Comparison of ENCODE assay signal across 8 mouse cellular contexts in the genomic region with DNA sequence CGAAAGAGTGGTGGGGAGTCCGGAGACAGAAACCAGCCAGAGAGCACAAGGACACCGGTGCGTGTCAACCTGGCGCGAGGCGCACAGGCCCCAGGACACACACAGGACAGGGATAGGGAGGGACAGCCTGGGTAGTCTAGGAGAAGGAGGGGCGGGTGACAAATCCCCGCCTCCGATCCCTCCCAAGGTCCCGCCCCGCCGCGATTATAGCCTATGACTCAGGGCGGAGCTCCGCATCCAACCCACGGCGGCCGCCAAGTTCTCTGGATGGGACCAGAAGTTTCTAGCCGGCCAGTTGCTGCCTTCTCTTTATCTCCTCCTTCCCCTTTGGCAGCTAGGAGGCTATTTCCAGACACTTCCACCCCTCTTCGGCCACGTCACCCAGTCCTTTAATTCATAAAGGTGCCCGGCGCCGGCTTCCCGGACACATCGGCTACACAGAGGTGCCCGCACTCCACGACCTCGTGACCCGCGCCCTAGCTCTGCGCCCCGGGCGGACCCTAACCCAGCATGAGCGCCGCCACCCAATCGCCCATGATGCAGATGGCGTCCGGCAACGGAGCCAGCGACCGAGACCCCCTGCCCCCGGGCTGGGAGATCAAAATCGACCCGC. TPM values are rescaled to one million over a fixed set of nuclear protein-coding genes. Genes with fewer than 3 reads are reported as not detected.
DNase-seq lines count a peak whose midpoint lies in the region; ATAC-seq and TF ChIP-seq lines count a peak whose summit lies in the region.

A gene (plus strand): TSS at position 268 of the 613 bp plus-strand sequence.

- H3K4me2 ChIP-seq in forebrain, embryonic 13.5 days = peak within 1 kb of the TSS; percentile 80
- H3K4me2 ChIP-seq in lung, embryonic 15.5 days = peak within 1 kb of the TSS; percentile 88

- DNase-seq in ES-E14 (ENCODE audit: low read depth, low spot score) = peak; percentile 86
- DNase-seq in heart, postnatal 10 days = peak; percentile 99
- peak; percentile 84 for DNase-seq in large intestine, adult 2 months (ENCODE audit: low read depth, low spot score)
- DNase-seq in thymus, postnatal 0 days (ENCODE audit: low spot score) = peak; percentile 53

- in situ Hi-C loops in ES-E14 (cut with MboI; ENCODE audit: low sequenced_read_pairs in 2 of 2, unreplicated experiment in 2 of 2) = no loop called here

- H3K27me3 ChIP-seq in forebrain, embryonic 13.5 days = peaks cover 26% of the 10 kb centered on the region
- no peaks in the 10 kb centered on the region for H3K27me3 ChIP-seq in lung, embryonic 15.5 days

- ATAC-seq in cerebellum, adult (ENCODE audit: insufficient number of reproducible peaks, low FRiP score, low TSS enrichment) = peak; percentile 70; the same call in 1 of the 2 replicates
- ATAC-seq in forebrain, embryonic 13.5 days = peak; percentile 85
- ATAC-seq in lung, embryonic 15.5 days (ENCODE audit: borderline replicate concordance, extremely low read depth, low FRiP score, low TSS enrichment) = peak; percentile 97

- H3K4me3 ChIP-seq in ES-E14 (ENCODE audit: insufficient read depth in 1 of 2, low read depth in 1 of 2, low read length in 2 of 2, poor library complexity in 1 of 2, severe bottlenecking in 1 of 2) = peak within 1 kb of the TSS; percentile 77 to 88
- H3K4me3 ChIP-seq in forebrain, embryonic 13.5 days = peak within 1 kb of the TSS; percentile 45
- peak within 1 kb of the TSS; percentile 66 for H3K4me3 ChIP-seq in lung, embryonic 15.5 days
- peak within 1 kb of the TSS; percentile 45 for H3K4me3 ChIP-seq in olfactory bulb, adult 2 months (ENCODE audit: insufficient read depth, low read depth, low read length)

- H3K36me3 ChIP-seq in ES-E14 (ENCODE audit: control insufficient read depth, insufficient read depth, low read length, poor library complexity, severe bottlenecking) = no peaks in the 10 kb centered on the region
- no peaks in the 10 kb centered on the region for H3K36me3 ChIP-seq in forebrain, embryonic 13.5 days (ENCODE audit: poor library complexity, severe bottlenecking)
- H3K36me3 ChIP-seq in lung, embryonic 15.5 days = no peaks in the 10 kb centered on the region

- intact Hi-C loops in heart, postnatal 10 days (cut with DNase I) = loop anchor here (5.0 kb wide), 1 partner anchor 89 kb away; a partner anchor contains a TSS

- peak within 1 kb of the TSS; percentile 26; the same call in 1 of the 2 replicates for H3K27ac ChIP-seq in ES-E14 (ENCODE audit: insufficient read depth, low read depth, low read length, poor library complexity, severe bottlenecking)
- no peak within 1 kb of the TSS for H3K27ac ChIP-seq in forebrain, embryonic 13.5 days
- peak within 1 kb of the TSS; percentile 97 for H3K27ac ChIP-seq in lung, embryonic 15.5 days
- peak within 1 kb of the TSS; percentile 34; the same call in 1 of the 2 replicates for H3K27ac ChIP-seq in olfactory bulb, adult 2 months (ENCODE audit: insufficient read depth, low read depth, low read length)

- under 1% methylated on average over 46 of the region's 46 CpGs for WGBS in forebrain, embryonic 13.5 days
- under 1% methylated on average over 46 of the region's 46 CpGs for WGBS in large intestine, adult 2 months
- WGBS in lung, embryonic 15.5 days = under 1% methylated on average over 46 of the region's 46 CpGs
- WGBS in olfactory bulb, adult 2 months = 5% methylated on average over 46 of the region's 46 CpGs

- TF ChIP-seq POLR2A in olfactory bulb, adult 2 months (IDR thresholded peaks at IDR 0.05; ENCODE audit: insufficient read depth, low read depth, low read length) = peak; percentile 45; the same call in 1 of the 2 replicates

- H3K9me3 ChIP-seq in ES-E14 (ENCODE audit: control insufficient read depth, insufficient read depth, low read depth, low read length) = no peaks in the 10 kb centered on the region
- no peaks in the 10 kb centered on the region for H3K9me3 ChIP-seq in forebrain, embryonic 13.5 days (replicated peaks)
- no peaks in the 10 kb centered on the region for H3K9me3 ChIP-seq in lung, embryonic 15.5 days

- peak within 1 kb of the TSS; percentile 76 for H3K9ac ChIP-seq in ES-E14 (ENCODE audit: insufficient read depth, low read depth, low read length, poor library complexity, severe bottlenecking)
- peak within 1 kb of the TSS; percentile 61 for H3K9ac ChIP-seq in forebrain, embryonic 13.5 days
- peak within 1 kb of the TSS; percentile 86 for H3K9ac ChIP-seq in lung, embryonic 15.5 days

- TF ChIP-seq CTCF in olfactory bulb, adult 2 months (IDR thresholded peaks at IDR 0.05; ENCODE audit: insufficient read depth, low read depth, low read length) = no peak

- H3K4me1 ChIP-seq in ES-E14 (ENCODE audit: control insufficient read depth in 2 of 2, insufficient read depth in 2 of 2, low read length in 2 of 2, poor library complexity in 1 of 2) = peaks cover 4 to 10% of the 10 kb centered on the region in 2 experiments; a peak in 2 of 4 replicates
- peaks cover 14% of the 10 kb centered on the region for H3K4me1 ChIP-seq in forebrain, embryonic 13.5 days
- peaks cover 31% of the 10 kb centered on the region for H3K4me1 ChIP-seq in lung, embryonic 15.5 days
- H3K4me1 ChIP-seq in olfactory bulb, adult 2 months (ENCODE audit: control insufficient read depth, insufficient read depth, low read length) = peaks cover 16% of the 10 kb centered on the region

TF ChIP-seq in ES-E14, 5 proteins besides CTCF, POLR2A, EP300 and RAD21:
- TF ChIP-seq CHD2 (IDR thresholded peaks at IDR 0.05; ENCODE audit: low read depth, low read length) (no peak), ZC3H11A (IDR thresholded peaks at IDR 0.05; ENCODE audit: borderline replicate concordance, low read depth, low read length) (no peak), ZNF384 (IDR thresholded peaks at IDR 0.05; ENCODE audit: low read depth, low read length) (no peak), HCFC1 (IDR thresholded peaks at IDR 0.05; ENCODE audit: borderline replicate concordance, insufficient read depth, low read length) (no peak; the same call in 1 of the 2 replicates), MAFK (IDR thresholded peaks at IDR 0.05; ENCODE audit: insufficient read depth, low read depth, low read length) (no peak)

RNA-seq across cellular contexts. Expression of the gene that starts here (rescaled TPM):
- total RNA-seq in ES-E14 (2012; rRNA removed) = 6.3 and 13.6 TPM in 2 replicates
- 1.9 and 2.1 TPM in 2 replicates for polyA plus RNA-seq in forebrain, embryonic 13.5 days (2015; fragmentation: Nextera tagmentation; extraction: Ambion mirVana)
- total RNA-seq in heart, postnatal 10 days (2021) = 100 to 1,000 TPM; 157 to 160 TPM
- 17.8 and 21.7 TPM in 2 replicates for polyA plus RNA-seq in large intestine, adult 2 months (2012; rRNA removed)
- 18.3 and 18.4 TPM in 2 replicates for polyA plus RNA-seq in lung, embryonic 15.5 days (2015; fragmentation: Nextera tagmentation; extraction: Ambion mirVana)
- not detected in 2 replicates for polyA plus RNA-seq in olfactory bulb, adult 2 months (2012; ENCODE audit: insufficient read depth, insufficient read length, low replicate concordance, missing spikeins)
- 5.9 and 6.9 TPM in 2 replicates for polyA plus RNA-seq in thymus, postnatal 0 days (2015; fragmentation: Nextera tagmentation; extraction: Ambion mirVana)

Comparison
In these comparisons a context has a peak if more than half of its experiments do, and no peak if none do; other contexts are left out.
1. RNA of the gene that starts here (total RNA-seq): 157 to 160 TPM in heart, postnatal 10 days; 6.3 to 13.6 TPM in ES-E14; every median in the first group is over 10 times any median in the second.
2. Peak in every context shown above with its lines, with median percentiles within 50 percentile points of each other: DNase-seq, H3K4me3 ChIP-seq, H3K9ac ChIP-seq and ATAC-seq.